Mouse (Mus musculus) right cerebral cortex, postnatal 10 days (tissue): ENCODE data around the gene Gm17334.

ENCODE experiments used
- DNase-seq, 2 experiments: peaks; one replicate each; pipeline ENCODE4 v3.0.0; 2021; ENCODE audit warnings: low spot score in 2 of 2

Gene Gm17334

GRCm38 (mm10) chr11:53773087-53773486 is at the start of gene Gm17334:
TSS of gene Gm17334 (minus strand) at chr11:53773187.
- no peak for DNase-seq

DNA sequence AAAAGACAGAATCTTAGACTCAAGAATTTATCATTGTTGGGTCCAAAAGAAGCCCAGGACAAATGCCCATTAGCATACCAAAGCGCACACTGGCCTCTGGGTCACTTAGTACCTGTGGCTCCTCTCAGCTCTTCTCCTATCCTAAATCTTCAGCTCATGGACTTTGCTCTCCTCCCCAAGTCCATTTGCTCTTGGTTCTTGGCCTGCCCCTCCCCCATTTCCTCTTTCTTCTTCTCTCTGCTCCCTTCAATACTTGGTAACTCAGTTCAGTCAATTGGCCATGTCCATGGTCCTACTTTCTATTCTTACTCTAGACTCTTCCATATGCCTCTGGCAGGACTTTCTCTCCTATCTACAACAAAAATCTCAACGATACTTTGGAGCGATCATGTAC is 49.0 kb upstream of the Gm17334 start:
- no peak for DNase-seq

- DNase-seq, result no peak
Observed at GRCm38 (mm10) chr11:53821230-53821944, 48.4 kb upstream of the Gm17334 start.

- DNase-seq, result no peak
Observed at GRCm38 (mm10) chr11:53820516-53821170, 47.7 kb upstream of the Gm17334 start.

- no peak for DNase-seq
Observed at GRCm38 (mm10) chr11:53819511-53819910, 46.5 kb upstream of the Gm17334 start.

DNA sequence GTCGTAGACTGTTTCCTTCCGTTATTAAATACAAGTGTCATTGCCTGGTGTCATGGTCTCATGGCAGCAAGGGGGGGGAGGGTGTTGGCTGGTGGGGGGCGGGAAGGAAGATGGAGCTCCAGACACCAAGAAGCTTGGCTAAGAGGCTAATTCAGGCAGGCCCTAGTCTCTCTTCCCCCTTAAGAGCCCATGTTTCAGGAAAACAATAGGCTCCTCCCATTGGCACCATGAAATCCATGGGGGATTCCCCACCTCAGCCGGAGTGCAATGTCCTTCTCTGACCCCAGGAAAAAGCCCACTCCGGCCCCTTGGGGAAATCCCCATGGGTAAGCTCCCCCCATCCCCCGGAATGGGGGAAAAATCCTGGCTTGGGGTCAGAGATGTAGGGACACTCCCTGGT is 45.8 kb upstream of the Gm17334 start:
- no peak for DNase-seq

DNA sequence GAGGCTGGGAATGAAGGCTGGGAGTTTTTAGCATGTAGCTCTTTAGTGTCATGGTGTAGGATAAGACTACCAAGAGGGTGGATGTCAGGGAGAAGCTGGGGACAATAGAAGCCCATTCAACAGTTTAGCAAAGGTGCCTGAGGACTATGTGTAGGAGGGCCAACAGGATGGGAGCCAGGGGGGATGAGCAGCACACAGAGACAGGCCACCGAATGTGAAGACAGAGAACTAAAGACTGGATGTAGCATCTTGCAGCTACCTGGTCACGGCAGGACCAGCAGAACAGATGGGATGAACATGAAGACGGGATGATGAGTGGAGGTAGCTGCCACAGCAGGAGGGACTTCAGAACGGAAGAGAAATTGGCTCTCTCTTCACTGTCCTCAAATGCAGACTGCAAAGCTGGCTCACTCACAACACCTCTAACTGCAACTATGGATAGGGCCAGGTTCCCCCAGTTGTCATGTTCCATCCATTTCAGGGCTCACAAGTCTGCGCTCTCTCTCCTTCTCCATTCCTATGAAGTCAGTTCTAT is 43.9 kb upstream of the Gm17334 start:
- no peak for DNase-seq

GRCm38 (mm10) chr11:53814810-53815209 is 41.8 kb upstream of the Gm17334 start:
- DNase-seq, result no peak

DNA sequence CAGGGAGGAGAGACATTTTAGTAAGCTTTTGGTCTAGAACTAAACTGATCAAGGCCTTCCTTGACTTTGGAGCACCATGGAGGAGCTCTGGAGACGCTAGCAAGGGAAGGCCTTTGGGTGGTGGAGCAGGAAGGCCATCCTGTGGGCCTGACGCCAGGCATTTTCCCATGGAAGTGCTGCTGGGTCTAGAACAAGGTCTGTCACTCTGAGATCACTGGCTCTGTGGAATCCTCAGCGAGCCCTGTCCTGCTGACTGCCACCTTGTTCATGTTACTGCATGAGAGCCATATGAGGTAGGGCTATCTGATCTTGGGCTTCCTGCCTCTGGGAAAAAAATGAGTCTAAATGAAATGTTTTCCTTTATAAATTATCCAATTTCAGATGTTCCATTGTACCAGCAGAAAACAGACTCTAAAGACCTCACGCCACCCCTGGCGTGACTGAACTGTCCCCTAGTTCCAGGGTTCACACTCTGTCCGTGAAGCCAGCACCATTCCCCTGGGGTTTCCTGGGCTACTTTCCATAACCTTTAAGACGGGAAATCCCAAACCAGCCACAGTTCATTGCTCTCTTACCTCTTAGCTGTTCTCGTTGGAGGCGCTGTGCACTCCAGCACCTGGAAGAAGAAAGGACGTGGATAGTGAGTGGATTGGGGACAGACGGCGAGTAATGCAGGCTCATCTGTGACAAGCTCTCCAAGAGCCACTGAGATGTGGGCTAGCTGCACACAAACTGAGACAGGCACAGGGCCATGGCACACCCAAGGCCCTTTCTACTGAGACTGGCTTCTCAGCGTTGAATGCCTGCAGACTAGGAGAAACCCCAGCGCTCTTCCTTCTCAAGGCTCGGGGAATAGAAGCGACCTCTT is 40.2 kb upstream of the Gm17334 start:
- DNase-seq, result no peak

GRCm38 (mm10) chr11:53811312-53811711 is 38.3 kb upstream of the Gm17334 start:
- no peak for DNase-seq

- no peak for DNase-seq
Observed at GRCm38 (mm10) chr11:53810749-53811148, 37.8 kb upstream of the Gm17334 start.

- no peak for DNase-seq
Observed at GRCm38 (mm10) chr11:53810156-53810555, 37.2 kb upstream of the Gm17334 start.

DNA sequence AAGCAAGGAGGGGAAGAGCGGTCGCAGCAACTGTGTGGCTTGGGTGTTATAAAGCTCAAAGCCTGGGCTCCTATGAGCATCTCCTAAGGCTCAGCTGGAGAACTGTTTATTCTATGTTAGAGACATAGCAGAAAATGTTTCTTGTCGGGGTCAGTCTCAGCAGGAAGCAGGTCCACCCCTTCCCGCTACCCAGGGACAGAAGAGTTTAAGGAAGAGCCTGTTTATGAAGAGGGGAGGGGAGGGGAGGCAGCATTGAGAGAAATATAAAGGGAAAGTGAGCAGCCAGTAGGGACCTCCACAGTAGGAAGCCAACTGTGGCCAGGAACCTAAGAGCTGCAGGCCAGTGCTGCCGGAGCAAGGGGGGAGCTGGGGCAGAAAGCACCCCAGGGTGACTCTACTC is 36.4 kb upstream of the Gm17334 start:
- no peak for DNase-seq

- DNase-seq, result no peak
Observed at GRCm38 (mm10) chr11:53805786-53806185, 32.8 kb upstream of the Gm17334 start.

- DNase-seq, result no peak
Observed at GRCm38 (mm10) chr11:53804569-53805344, 31.8 kb upstream of the Gm17334 start.

DNA sequence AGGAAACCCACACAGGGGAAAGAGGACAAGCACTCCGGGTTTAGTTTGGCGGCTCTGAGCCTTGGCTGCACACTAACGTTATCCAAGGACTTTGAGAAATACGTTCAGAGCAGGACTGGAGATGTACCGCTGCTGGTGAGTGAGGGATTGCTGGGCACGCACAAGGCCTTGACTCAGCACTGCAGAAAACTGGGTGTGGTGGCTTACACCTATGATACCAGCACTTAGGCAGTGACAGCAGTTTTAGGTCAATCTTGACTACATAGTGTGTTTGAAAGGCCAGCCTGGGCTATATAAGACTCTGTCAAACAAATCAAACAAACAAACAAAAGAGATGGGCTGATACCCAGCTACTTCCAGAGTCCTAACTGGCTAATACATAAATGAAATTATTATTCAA is 30.5 kb upstream of the Gm17334 start:
- DNase-seq, result no peak

DNA sequence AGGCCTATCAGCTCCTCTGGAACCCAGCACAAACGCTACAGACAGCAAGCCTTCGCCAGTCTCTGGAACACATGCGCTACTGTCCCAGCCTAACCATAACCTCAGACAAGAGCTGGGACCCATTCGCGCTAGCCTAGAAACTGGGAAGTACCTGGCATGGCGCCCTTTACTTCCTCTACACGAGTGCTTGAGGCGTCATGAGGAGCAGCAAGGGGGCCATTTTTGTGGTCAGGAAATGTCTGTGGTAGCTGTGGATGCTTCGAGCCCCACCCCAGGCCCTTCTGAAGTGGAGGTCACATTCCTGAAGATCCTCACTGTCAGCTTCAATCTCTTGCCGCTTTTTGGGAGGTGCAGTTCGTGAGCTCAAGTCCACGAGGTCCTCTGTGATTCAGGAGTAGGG is 30.1 kb upstream of the Gm17334 start:
- no peak for DNase-seq

DNA sequence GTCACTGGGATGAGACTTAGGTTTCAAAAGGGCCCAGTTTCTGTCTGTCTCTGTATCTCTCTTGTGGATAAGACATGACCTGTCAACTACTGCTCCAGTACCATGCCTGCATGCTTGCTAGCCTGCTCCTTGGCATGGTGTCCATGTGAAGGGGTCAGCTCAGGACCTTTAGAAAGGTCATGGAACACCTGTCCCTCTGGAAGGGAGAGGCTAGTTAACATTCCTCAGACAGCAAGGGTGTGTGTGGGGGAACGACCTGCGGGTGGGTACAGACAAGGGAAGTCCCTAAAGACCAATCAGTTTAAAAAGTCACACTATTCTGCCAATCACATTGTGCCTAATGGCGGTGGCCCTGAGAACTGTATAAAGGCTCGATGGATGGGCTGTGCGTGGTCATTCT is 28.0 kb upstream of the Gm17334 start:
- no peak for DNase-seq

- DNase-seq, result no peak
Observed at GRCm38 (mm10) chr11:53800036-53800435, 27.0 kb upstream of the Gm17334 start.

DNA sequence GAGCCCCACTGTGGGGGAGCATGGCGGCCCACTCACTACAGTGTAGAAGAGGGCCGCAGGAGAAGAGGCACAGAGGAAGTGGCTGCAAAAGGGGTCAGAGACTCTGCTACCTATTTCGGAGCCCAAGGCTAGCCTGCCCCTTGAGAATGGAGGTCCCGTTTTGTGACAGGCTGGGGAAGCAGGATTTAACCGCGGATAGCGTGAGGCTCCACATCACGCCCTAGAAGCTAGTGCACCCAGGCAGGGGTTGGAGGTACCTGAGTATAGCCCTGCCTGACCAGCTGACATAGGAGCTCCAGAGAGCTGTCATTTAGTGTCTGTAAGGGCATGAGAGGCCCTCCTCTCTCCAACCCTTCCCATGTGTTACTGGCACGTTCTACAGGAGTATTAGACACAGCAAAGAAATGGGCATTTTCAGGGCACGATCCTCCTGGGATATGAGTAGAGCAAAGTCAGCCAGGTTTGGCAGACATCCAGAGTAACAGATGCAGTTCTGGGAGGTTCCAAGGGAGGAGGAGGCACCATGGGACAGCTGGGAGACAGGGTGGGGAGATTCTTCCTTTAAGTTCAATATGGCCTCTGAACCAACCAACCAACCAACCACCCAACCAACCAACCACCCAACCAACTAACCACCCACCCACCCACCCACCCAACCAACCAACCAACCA is 25.2 kb upstream of the Gm17334 start:
- no peak for DNase-seq

DNA sequence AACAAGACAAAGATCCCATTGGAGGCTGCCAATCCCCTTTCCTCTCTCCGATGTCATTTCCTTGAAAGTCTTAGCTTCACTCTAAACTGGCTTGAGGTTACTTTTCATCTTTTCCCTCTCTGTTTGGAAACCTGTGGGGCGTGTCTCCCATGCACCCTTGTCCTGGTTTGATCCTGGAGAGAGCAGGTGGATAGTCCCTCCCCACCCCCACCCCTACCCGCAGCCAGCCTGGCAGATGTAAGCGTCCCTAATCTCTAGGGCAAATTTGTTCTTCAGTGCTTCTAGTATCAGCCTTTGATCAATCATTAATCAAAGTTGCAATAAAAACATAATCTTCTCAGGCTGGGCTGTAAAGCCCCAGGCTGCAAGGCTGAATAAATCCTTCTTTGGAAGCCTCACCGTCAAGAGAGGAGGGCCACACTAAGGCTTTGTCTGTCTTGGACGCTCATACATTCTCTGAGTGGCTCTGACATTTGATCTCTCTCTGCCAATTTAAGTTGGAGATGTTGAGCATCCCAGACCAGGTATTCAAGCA is 24.5 kb upstream of the Gm17334 start:
- no peak for DNase-seq
